Mouse (Mus musculus) right cerebral cortex, postnatal 14 days (tissue): ENCODE measurements around the gene Naa16.

Experiments
- DNase-seq: peaks from one replicate; pipeline ENCODE4 v3.0.0; 2022

The Naa16 gene

DNA sequence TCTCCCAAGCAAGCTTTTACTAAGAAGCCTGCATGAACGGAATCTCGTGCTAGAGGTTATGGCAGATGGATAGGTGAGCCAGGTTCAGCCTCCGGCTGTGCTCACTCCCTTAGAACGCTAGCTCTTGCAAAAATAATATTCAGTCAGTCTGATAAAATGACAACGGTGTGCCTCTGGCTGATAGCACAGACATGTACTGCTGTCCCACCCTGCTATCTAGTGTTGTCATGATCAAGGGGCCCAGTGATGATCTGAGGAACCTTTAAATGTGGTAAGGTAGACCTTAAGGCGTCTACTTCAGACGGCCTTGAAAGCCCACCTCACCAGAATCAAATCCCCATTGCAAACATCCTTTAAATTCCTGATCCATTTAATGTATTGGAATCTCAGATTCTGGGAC lies 94.4 kb downstream of the Naa16 start:
- DNase-seq = no peak

DNA sequence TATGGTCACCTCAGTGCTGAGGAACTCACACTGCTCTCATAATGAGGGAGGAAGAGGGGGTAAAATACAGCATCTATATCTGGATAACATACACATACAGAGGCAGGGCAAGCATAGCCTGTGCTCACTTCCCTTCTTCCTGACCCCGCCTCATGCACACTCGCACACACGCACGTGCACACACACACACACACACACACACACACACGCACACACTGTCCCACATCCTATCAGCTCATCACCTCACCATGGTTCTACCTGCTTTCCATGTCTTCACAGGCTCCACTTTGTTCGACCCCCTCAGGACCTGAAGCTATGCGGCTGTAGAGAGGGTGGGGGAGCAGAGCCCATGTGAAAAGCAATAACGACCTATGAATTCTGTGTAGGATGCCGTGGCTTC lies 95.0 kb downstream of the Naa16 start:
- no peak for DNase-seq

GRCm38 (mm10) chr14:79294950-79295349 lies 95.6 kb downstream of the Naa16 start:
- DNase-seq = no peak

DNA sequence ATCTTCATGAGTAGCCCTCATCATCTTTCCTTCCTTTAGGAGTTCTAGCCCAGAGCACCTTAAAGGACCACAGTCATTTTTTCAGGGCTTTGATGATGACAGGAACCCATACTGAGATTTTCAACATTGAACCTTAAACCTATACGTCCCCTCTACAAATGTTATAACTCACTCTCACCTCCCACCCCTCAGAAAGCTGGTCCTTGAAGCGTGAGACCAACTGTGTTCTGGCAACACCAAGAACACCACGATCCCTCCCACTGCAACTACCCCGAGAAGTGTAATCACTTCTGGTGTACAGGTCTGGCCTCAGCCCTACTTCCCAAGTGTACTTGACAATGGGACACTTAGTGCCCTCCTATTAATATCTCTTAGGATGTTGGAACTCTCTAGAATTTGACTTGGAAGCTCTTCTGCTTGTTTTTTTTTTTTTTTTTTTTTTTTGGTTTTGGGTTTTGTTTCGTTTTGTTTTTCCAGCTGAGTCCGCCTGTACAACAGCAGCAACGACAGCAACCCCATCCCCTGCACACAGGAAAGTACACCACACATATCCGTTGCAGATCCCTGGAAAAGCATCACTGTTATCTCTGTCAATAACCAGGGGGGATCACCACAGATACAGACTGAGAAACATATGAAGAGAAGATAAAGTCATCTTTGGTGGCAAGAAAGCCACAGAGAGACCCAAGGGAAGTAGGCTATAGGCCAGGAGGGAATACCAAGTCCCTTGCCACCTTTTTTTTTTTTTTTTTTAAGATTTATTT lies 96.3 kb downstream of the Naa16 start:
- DNase-seq = no peak

- DNase-seq = no peak
These were observed 97.3 kb downstream of the Naa16 start for GRCm38 (mm10) chr14:79293119-79293780.

DNA sequence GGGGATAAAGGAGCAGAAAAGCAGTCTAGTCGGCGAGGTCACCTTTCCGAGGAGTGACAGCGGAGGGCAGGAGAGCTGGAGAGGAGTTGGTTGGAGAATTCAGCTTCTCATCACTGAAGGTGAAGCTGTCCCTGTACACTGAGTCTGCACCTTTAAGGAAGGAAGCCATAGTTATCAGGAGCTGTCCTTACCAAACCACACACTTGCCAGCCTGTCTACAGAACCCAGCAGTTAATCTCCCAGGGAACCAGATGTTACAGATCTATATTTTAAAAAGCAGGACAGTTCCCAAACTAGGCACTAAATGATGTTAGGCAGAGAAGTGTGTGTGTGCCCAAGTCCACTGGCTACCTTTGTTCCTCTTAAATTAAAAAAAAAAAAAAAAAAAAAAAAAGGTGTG lies 98.9 kb downstream of the Naa16 start:
- DNase-seq = no peak

DNA sequence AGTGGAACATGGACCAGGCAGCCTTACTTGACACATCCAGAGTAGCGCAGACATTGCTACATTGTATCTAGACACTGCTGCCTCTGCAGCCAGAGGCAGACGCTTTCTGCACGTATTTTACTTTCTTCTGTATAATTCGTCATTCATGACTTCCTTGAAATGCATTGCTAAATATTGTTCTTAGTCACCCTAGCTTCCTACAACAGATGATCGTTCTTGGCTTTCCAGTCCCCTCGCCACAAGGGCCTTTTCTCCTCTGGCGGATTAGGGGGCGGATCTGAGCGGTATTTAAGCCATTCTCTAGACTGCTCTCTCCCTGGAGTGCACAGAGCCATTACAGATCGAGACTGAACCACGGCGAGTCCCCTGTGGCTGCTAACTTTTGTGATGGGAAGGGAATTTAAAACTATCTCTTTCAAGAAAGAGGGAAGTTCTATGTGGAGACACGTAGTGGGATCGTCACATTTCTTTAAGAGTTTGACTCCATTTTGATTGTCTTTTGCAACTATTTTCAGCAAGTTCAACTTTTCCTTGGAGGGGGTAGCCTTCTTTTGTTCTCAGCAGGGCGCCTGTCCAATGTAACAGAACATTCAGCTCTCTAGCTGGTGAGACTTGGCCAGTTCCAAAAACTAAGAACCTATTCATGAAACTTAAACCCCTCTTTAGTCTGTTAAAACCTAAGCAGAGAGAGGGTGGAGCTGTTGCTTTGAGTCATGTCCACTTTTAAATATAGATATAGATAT lies 99.7 kb downstream of the Naa16 start:
- no peak for DNase-seq

GRCm38 (mm10) chr14:79289909-79290308 lies 100.7 kb downstream of the Naa16 start:
- no peak for DNase-seq

DNA sequence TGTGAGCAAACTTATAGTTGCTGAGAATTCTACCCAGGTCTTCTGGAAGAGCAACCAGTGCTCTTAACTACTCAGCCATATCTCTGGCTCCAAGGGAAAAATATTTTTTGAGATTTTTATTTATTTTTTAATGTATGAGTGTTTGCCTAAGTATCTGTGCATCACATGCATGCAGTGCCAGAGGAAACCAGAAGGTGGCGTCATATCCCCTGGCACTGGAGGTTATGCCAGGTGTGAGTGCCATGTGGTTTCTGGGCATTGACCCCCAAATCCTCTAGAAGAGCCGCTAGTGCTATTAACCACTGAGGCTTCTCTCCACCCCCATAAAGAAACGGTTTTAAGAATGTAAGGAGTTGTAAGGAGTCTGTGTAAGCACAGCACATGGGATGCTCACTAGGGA lies 102.3 kb downstream of the Naa16 start:
- no peak for DNase-seq

DNA sequence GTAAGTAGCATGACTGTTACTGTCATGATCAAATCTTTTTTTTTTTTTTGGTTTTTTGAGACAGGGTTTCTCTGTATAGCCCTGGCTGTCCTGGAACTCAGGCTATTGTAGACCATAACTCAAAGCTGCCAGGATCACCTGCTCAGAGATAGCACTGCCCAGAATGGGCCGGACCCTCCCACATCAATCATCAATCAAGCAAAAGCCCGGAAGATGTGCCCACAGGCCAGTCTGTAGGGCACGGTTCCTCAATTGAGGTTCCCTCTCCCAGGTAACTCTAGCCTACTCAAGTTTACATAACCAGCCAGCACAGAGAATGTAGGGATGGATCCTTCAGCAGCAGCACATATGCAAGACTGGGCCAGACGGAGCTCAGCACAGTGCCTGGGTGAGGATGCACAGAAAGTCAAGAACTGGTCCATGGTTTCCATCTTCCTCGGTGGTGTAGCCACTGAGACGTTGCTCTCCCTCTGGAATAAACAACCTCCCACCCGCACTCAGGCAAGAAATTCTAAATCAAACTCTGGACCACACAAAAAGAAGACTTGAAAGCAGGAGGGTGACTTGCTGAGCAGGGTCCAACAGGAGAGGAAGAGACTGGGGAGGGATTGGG lies 103.2 kb downstream of the Naa16 start:
- DNase-seq = no peak

- no peak for DNase-seq
These were observed 105.0 kb downstream of the Naa16 start for GRCm38 (mm10) chr14:79285549-79285948.

DNA sequence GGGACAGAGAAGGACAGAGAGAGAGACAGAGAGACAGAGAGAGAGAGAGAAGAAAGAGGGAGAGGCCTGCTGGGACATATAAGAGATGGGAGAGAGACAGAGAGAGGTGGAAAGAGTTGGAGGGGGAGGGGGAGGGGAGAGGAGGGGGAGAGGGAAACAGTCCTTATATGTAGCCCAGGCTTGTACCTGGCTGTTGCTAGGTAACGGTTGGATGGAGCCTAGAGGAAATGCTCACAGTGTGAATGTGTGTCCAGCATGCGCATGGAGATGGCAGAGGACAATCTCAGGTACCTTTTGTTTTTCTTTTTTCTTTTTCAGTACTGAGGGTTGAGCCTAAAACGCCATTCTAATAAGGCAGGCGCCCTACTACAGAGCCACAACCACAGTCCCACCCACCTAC lies 106.0 kb downstream of the Naa16 start:
- no peak for DNase-seq

DNA sequence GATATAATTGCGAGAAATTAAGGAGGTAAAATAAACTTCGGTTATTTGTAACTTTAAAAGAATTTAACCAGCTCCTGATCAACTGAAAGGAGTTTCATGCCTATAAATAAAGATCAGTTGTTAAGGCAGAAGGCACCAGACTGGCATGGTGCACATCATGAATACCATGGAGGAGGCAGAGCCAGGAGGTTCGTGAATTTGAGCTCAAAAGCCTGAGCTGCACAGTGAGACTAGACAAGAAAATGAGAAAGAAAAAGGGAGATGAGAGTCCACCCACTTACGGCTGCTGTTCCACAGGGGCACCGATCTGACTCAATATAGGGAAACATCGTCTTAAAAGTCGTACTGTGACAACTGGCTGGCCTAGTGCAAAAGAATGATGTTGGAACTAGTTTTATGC lies 106.6 kb downstream of the Naa16 start:
- no peak for DNase-seq

- no peak for DNase-seq
These were observed 108.6 kb downstream of the Naa16 start for GRCm38 (mm10) chr14:79281894-79282553.

DNA sequence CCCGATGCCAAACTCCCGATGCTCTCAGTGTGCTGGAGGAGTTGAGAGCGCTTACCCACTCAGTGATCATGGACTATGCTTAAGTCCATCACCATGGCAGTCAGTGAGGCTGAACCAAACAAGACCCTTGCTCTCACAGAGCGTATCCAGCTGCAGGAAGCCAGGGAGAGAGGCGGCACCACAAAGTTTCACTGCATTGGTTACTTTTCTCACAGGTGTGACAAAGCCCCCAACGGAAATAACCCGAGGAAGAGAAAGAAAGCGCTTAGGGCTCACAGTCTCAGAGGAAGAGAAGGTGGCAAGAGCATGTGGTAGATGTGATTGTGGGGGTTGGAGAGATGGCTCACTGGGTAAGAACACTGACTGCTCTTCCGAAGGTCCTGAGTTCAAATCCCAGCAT lies 110.1 kb downstream of the Naa16 start:
- DNase-seq = no peak

DNA sequence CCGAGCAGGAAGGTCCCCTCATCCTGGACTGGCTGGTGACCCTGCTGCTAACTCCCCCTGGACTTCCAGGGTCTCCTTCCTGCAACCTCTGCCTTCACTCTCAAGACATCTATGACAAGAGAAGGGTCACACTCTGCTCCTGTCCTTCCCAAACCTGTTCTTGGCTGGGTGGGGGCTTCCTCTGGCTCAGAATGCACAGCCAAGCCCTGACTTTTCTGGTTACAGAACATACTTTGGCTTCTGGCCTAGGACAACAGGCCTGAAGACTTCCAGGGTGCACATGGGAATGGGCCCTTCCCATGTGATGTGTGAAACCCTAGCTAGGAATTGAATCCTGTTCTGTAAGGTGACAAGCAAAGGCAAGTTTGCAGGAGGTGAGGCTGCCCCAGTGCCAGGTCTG lies 111.1 kb downstream of the Naa16 start:
- DNase-seq = no peak

DNA sequence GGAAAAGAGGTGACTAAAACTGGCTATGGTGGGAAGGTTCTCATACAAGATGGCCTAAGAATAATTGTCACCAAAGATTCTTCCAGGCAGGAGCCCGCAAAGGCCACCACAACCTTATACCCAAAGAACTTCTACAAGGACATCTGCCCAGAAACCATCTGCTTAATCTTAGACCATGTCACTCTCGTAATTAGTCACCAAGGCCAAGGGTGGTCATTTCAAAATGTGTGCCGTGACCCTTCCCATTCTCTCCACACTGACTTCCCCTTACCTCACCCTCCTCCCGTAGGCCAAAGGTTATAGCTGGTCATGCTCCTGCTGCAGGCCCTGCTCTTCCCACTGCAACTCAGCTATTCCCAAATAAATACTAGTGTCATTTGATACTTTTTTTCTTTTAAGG lies 111.7 kb downstream of the Naa16 start:
- DNase-seq = no peak

DNA sequence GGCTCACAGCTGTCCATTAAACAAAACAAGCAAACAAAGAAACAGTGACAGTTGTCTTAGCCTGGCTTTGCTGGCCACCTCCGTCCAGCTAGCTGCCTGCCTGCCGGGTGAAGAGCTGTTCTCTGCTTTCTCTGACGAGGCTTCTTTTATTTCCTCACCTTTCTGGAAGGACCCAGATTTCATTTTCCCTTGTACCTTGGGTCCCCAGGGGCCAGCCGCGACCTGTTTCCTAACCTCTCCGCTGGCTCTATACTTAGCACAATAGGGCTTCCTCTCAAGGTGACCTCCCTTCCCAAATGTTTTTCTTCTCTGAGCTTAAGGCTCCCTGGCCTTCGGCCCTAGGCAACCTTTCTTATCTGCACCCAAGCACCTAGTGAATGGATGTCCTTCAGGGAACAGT lies 112.7 kb downstream of the Naa16 start:
- DNase-seq = no peak

- DNase-seq = no peak
These were observed 114.6 kb downstream of the Naa16 start for GRCm38 (mm10) chr14:79275870-79276395.

DNA sequence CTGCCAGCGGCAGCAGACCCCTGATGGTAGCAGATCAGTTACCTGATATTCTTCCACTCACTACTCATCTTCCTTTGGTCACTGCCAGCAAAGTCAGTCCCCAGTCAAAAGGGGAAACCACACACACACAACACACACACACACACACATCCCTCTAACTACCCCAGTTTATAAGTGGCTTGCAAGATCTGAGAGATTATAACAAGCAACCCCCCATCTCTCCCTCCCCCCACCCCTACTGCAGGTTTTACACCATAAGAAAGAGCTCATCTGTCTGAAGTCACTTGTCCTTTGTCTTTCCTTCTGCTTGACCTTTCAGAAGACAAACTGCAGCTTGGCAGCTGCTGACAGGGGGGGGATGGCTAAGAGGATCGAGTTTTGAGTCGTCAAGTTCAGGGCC lies 115.1 kb downstream of the Naa16 start:
- no peak for DNase-seq
